Mouse (Mus musculus) fat pad, adult 2 months (tissue): ENCODE data around the gene Acox3.

Experiments used
- DNase-seq: peaks from one replicate; pipeline ENCODE4 v3.0.0-alpha.2; 2011; ENCODE audit warnings: low read depth, low spot score; ENCODE audit errors: extremely low read depth

Gene Acox3

GRCm38 (mm10) chr5:35609971-35610370 is 27.1 kb downstream of the Acox3 start:
- no peak for DNase-seq

GRCm38 (mm10) chr5:35610381-35610780 is 27.5 kb downstream of the Acox3 start:
- DNase-seq: no peak

GRCm38 (mm10) chr5:35611170-35611569 is 28.3 kb downstream of the Acox3 start:
- no peak for DNase-seq

GRCm38 (mm10) chr5:35611900-35612299 is 29.1 kb downstream of the Acox3 start:
- no peak for DNase-seq

- DNase-seq: no peak
These were observed 29.9 kb downstream of the Acox3 start for GRCm38 (mm10) chr5:35612722-35613121.

GRCm38 (mm10) chr5:35616943-35617342 is 34.1 kb downstream of the Acox3 start:
- DNase-seq: no peak

GRCm38 (mm10) chr5:35621114-35621513 is 38.3 kb downstream of the Acox3 start:
- no peak for DNase-seq

- no peak for DNase-seq
These were observed 41.0 kb downstream of the Acox3 start for GRCm38 (mm10) chr5:35623831-35624230.

GRCm38 (mm10) chr5:35624751-35625239 is 42.0 kb downstream of the Acox3 start:
- no peak for DNase-seq

GRCm38 (mm10) chr5:35626408-35626807 is 43.6 kb downstream of the Acox3 start:
- no peak for DNase-seq

GRCm38 (mm10) chr5:35627307-35627840 is 44.5 kb downstream of the Acox3 start:
- no peak for DNase-seq

GRCm38 (mm10) chr5:35628685-35629084 is 45.8 kb downstream of the Acox3 start:
- no peak for DNase-seq

GRCm38 (mm10) chr5:35629333-35629732 is 46.5 kb downstream of the Acox3 start:
- no peak for DNase-seq

- DNase-seq: no peak
These were observed 47.9 kb downstream of the Acox3 start for GRCm38 (mm10) chr5:35630706-35631105.

GRCm38 (mm10) chr5:35631224-35631623 is 48.4 kb downstream of the Acox3 start:
- no peak for DNase-seq

- no peak for DNase-seq
These were observed 48.9 kb downstream of the Acox3 start for GRCm38 (mm10) chr5:35631755-35632154.

- no peak for DNase-seq
These were observed 50.0 kb downstream of the Acox3 start for GRCm38 (mm10) chr5:35632841-35633240.

- no peak for DNase-seq
These were observed 53.2 kb downstream of the Acox3 start for GRCm38 (mm10) chr5:35636016-35636415.

GRCm38 (mm10) chr5:35641961-35642584 is 59.2 kb downstream of the Acox3 start:
- no peak for DNase-seq

- no peak for DNase-seq
These were observed 60.7 kb downstream of the Acox3 start for GRCm38 (mm10) chr5:35643401-35644048.

- no peak for DNase-seq
These were observed 61.2 kb downstream of the Acox3 start for GRCm38 (mm10) chr5:35644082-35644481.

GRCm38 (mm10) chr5:35645938-35646493 is 63.2 kb downstream of the Acox3 start:
- DNase-seq: no peak
